Mouse (Mus musculus): ENCODE results near the gene Grn. TPM values are rescaled to one million over a fixed set of nuclear protein-coding genes. Genes with fewer than 3 reads are reported as not detected.
A peak's percentile ranks its signal among the peaks of the same experiment; 100 is the strongest.

The Grn gene
- total RNA-seq, 2 experiments from 2014 or later, result 55.8 to 58.9 TPM

- no peak for DNase-seq (ENCODE audit: low spot score in 2 of 2)
Observed at GRCm38 (mm10) chr11:102418887-102419286, 11.2 kb upstream of the Grn start.

- no peak for DNase-seq (ENCODE audit: low spot score in 2 of 2)
Observed at GRCm38 (mm10) chr11:102421559-102421958, 8.6 kb upstream of the Grn start.

GRCm38 (mm10) chr11:102424666-102425065 lies 5.4 kb upstream of the Grn start:
- no peak for DNase-seq (ENCODE audit: low spot score in 2 of 2)

GRCm38 (mm10) chr11:102425555-102426316 lies 4.4 kb upstream of the Grn start:
- DNase-seq (ENCODE audit: low spot score in 2 of 2), result no peak

- no peak for DNase-seq (ENCODE audit: low spot score in 2 of 2)
Observed at GRCm38 (mm10) chr11:102428981-102429540, 1.1 kb upstream of the Grn start.

GRCm38 (mm10) chr11:102429551-102429950 lies 564 bp upstream of the Grn start:
- no peak for DNase-seq (ENCODE audit: low spot score in 2 of 2)

GRCm38 (mm10) chr11:102431018-102431645 lies 1.0 kb downstream of the Grn start:
- DNase-seq (ENCODE audit: low spot score in 2 of 2), result peak; percentile 78 to 84

- DNase-seq (ENCODE audit: low spot score in 2 of 2), result no peak
Observed at GRCm38 (mm10) chr11:102431728-102432114, 1.6 kb downstream of the Grn start.

GRCm38 (mm10) chr11:102432115-102432843 lies 2.2 kb downstream of the Grn start:
- no peak for DNase-seq (ENCODE audit: low spot score in 2 of 2)

GRCm38 (mm10) chr11:102432896-102433295 lies 2.8 kb downstream of the Grn start:
- no peak for DNase-seq (ENCODE audit: low spot score in 2 of 2)

- DNase-seq (ENCODE audit: low spot score in 2 of 2), result no peak
Observed at GRCm38 (mm10) chr11:102433866-102434265, 3.8 kb downstream of the Grn start.

GRCm38 (mm10) chr11:102434406-102434805 lies 4.3 kb downstream of the Grn start:
- peak; percentile 89 to 95 for DNase-seq (ENCODE audit: low spot score in 2 of 2)

GRCm38 (mm10) chr11:102434816-102435705 lies 4.9 kb downstream of the Grn start:
- DNase-seq (ENCODE audit: low spot score in 2 of 2), result no peak

- no peak for DNase-seq (ENCODE audit: low spot score in 2 of 2)
Observed at GRCm38 (mm10) chr11:102435754-102436470, 5.8 kb downstream of the Grn start.

- DNase-seq (ENCODE audit: low spot score in 2 of 2), result no peak
Observed at GRCm38 (mm10) chr11:102436471-102436790, 6.3 kb downstream of the Grn start.

GRCm38 (mm10) chr11:102437120-102438061 lies 7.3 kb downstream of the Grn start:
- DNase-seq (ENCODE audit: low spot score in 2 of 2), result peak; percentile 66 to 80

GRCm38 (mm10) chr11:102438212-102439092 lies 8.3 kb downstream of the Grn start:
- peak; percentile 80 to 83 for DNase-seq (ENCODE audit: low spot score in 2 of 2)
